Mouse (Mus musculus): ENCODE data around the gene Hand2.

Gene Hand2

GRCm38 (mm10) chr8:57341541-57341840, 20.7 kb downstream of the Hand2 start:
- no peak for DNase-seq (ENCODE audit: extremely low read depth, low read depth, low spot score)

- DNase-seq (ENCODE audit: extremely low read depth, low read depth, low spot score): no peak
Observed at GRCm38 (mm10) chr8:57342386-57343090, 21.8 kb downstream of the Hand2 start.

GRCm38 (mm10) chr8:57343731-57344315, 23.0 kb downstream of the Hand2 start:
- DNase-seq (ENCODE audit: extremely low read depth, low read depth, low spot score): no peak

GRCm38 (mm10) chr8:57344956-57345870, 24.4 kb downstream of the Hand2 start:
- no peak for DNase-seq (ENCODE audit: extremely low read depth, low read depth, low spot score)

DNA sequence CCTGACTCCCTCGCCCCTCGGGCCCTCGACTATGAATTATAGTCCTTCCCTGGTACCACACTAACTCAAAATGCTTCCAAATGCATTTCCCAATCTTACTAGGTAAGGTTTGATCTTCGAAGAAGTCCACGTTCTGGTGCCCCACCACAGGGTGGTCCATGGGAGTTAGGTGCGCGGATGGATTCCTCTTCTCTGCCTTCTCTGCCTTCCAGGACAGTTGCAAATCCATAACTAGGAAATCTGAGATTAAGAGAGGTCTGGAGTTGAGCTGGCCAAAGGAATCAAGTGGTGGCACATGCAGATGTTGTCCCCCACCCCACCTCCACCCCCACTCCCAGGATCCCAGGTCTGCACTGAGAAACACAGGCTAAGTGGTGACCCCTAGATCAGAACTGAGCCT, 25.6 kb downstream of the Hand2 start:
- no peak for DNase-seq (ENCODE audit: extremely low read depth, low read depth, low spot score)

GRCm38 (mm10) chr8:57347141-57347540, 26.4 kb downstream of the Hand2 start:
- no peak for DNase-seq (ENCODE audit: extremely low read depth, low read depth, low spot score)

DNA sequence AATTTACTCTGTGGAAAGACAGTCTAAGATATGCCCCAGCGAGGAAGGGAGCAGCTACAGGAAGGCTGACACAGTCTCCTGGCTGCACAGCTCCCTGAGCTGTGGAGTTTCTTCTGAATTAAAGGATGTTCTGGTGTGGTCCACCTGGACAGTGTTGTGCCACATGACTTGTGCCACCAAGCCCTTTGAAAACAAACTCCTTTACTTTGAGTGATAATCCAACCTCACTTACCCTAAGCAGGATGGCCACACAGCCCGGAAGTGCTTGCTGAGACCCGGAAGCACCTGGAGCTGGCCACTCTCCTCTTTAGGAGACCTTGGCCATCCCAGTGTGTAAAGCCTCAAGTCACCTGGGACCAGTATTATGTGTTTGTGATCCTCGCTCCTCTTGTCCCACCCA, 27.5 kb downstream of the Hand2 start:
- DNase-seq (ENCODE audit: extremely low read depth, low read depth, low spot score): no peak

- no peak for DNase-seq (ENCODE audit: extremely low read depth, low read depth, low spot score)
Observed at GRCm38 (mm10) chr8:57348866-57349520, 28.2 kb downstream of the Hand2 start.

- DNase-seq (ENCODE audit: extremely low read depth, low read depth, low spot score): no peak
Observed at GRCm38 (mm10) chr8:57351861-57352260, 31.1 kb downstream of the Hand2 start.

DNA sequence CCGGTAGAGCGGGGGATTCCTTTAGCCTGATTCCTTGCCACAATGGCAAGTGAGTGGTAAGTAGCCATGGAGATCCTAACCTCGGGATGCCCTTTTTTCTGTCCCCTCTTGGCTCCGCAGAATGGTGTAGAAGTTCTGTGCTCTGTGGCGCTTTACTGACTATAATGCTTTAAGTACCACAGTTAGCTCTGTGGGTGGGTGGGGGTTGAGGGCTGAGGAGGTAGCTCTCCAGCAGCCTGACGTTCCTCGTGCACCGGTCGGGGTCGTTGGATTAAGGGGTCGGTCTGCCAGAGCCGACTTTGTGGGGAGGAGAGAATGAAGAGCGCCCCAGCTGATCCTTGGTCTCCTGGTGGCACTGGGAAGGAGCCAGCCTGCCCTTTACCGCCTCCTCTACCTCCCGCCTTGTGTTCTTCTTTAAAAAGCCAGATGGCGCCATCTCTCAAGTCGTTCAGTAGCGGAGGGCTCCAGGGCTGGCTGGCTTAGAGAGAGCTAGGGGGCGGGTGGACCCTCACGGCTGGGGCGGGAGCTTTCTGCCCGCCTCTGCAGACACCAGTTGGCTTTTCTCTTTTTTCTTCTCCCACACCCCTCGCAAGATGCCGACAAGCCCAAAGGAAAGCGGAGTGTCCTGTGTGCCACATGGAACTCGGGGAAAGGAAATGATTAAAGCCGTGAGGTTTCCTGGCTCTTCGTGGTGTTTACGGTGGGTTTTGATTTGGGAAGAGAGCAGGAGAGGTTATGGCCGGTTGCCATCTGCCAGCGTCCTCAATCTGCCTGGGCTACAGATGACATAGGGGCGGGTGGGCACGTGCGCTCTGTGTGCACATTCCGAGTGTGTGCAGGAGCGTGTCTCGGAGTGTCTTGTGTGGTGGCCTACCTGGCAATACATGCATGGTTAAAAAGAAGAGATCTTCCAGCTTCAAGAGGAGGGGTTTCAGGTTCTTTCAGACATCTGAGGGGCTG, 32.8 kb downstream of the Hand2 start:
- DNase-seq (ENCODE audit: extremely low read depth, low read depth, low spot score): no peak

GRCm38 (mm10) chr8:57354876-57355275, 34.1 kb downstream of the Hand2 start:
- no peak for DNase-seq (ENCODE audit: extremely low read depth, low read depth, low spot score)

- no peak for DNase-seq (ENCODE audit: extremely low read depth, low read depth, low spot score)
Observed at GRCm38 (mm10) chr8:57356529-57357325, 35.9 kb downstream of the Hand2 start.

DNA sequence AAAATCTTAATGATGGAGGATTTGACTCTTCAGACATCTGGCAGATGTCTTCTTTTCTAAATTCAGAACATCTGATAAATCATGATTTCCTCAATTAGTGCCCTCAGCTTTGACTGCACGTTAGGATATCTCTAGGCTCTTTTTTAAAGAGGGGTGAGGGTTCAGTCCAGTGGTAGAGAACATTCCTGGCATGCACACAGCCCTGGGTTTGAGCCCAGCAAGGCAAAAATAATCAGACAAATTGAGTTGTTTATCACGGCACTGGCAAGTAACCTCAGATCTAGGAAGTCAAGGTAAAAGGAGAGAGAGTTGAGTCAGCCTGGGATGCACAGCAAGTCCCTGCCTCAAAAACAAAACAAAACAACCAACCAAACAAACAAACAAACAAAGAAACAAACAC, 39.7 kb downstream of the Hand2 start:
- DNase-seq (ENCODE audit: extremely low read depth, low read depth, low spot score): no peak

- no peak for DNase-seq (ENCODE audit: extremely low read depth, low read depth, low spot score)
Observed at GRCm38 (mm10) chr8:57361003-57361805, 40.4 kb downstream of the Hand2 start.

DNA sequence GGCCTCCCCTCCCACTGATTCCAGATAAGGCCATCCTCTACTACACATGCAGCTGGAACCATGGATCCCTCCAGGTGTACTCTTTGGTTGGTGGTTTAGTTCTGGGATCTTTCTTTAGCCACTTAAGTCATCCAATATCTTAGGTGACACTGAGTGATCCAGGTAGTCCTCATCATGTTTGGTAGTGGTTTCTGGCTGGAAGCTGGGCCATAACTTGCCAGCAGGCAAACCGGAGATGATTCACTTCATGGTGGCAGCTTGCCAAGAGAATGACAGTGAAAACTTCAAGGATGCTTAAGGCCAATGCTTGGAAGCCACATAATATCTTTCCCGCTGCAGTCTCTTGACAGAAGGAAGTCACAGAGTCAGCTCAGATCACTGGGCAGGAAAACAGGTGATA, 42.1 kb downstream of the Hand2 start:
- DNase-seq (ENCODE audit: extremely low read depth, low read depth, low spot score): no peak

DNA sequence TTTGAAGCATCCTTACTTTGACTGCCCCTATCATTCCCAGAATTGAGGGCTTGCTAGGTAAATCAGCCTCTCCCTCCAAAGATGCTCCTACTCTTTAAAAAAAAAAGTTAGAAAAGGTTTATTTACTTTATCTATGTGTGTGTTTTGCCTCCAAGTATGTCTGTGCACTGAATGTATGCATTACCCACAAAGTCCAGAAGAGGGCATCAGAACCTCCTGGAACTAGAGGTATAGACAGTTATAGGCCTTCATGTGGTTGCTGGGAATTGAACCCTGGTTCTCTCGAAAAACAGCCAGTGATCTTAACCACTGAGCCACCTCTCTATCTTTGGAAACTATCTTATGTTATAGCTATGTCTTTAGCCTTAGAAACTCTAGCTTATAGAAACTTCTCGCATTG, 53.3 kb downstream of the Hand2 start:
- no peak for DNase-seq (ENCODE audit: extremely low read depth, low read depth, low spot score)
